Mouse (Mus musculus): Measurements from ENCODE around the gene Panx1. TPM values are rescaled to one million over a fixed set of nuclear protein-coding genes. Genes with fewer than 3 reads are reported as not detected.

The Panx1 gene
- total RNA-seq (2014; fragmentation: Nextera tagmentation) (21.4 and 32.6 TPM in 2 replicates), total RNA-seq (2017) (11.3 and 23.3 TPM in 2 replicates)

GRCm38 (mm10) chr9:15045084-15045669 lies at the start of gene Panx1:
Panx1 (minus strand) TSS chr9:15045478.
- ATAC-seq (replicated peaks; ENCODE audit: poor library complexity, severe bottlenecking) = peak; percentile 78

- no peak for ATAC-seq (replicated peaks; ENCODE audit: poor library complexity, severe bottlenecking)
Measured at GRCm38 (mm10) chr9:15068686-15069295, 23.5 kb upstream of the Panx1 start.

DNA sequence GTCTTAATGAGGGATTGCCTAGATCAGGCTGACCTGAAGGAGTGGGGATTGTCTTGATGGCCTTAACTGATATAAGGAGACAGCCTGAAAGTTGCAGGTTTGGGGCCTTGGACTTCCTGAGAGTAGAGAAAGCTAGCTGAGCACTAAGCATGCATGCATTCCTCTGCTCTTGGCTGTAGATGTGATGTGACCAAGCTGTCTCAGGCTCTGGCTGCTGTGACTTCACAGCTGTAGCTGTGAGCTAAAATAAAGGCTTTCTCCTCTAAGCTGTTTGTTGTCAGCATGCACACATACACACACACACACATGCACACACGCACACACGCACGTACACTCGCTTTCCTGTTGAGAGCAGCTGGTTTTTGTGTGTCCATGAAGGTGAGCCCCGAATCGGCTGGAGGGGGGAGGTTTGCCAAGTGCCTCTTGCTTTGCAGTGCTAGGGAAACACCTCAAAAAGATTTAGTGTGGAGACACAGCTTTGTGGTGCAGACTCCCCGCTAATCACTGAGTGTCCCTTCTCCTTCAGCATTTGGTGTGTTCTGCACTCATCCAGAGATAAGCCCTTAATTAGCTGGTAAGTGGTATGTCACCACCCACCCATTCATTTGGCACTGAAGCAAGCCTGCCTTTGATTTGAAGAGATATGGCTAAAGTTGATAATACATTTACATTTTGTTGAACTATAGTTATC lies 22.9 kb upstream of the Panx1 start:
- no peak for ATAC-seq (replicated peaks; ENCODE audit: poor library complexity, severe bottlenecking)

- no peak for ATAC-seq (replicated peaks; ENCODE audit: poor library complexity, severe bottlenecking)
Measured at GRCm38 (mm10) chr9:15064176-15064575, 18.9 kb upstream of the Panx1 start.

DNA sequence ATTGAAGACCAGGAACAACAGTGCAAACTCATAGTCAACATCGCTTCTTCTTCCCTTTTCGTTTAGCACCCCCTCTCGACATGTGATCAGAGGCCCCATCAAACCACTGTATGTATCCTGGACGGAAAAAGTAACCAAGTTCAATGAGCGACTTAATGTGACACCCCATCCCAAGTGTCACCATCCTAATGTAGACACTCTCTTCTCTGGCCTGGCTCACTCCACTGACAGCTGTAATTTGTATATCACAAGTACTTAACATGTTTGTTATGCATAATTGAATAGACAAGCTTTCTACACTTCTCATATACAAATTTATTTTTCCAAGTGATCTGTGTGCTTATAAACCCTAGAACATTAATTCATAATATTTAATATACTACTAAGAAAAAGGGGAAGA lies 15.6 kb upstream of the Panx1 start:
- no peak for ATAC-seq (replicated peaks; ENCODE audit: poor library complexity, severe bottlenecking)

DNA sequence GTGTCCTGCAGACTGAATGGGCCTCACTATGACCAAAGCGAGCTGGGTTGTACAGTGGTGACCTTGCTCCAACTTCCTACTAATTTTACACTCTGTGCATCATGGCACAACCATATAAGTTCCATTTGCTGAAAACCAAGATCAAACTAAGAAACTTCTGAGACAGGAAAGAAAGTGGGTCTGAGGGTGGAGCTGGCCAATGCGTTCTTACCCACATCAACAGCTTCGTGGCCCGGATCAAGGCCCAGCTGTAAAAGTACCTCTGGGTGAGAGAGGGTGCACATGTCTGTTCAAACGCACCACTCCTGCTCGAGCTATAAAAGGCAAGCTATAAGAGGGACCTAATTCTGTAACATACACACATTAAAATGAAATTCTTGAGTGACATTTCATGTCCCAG lies 14.7 kb upstream of the Panx1 start:
- ATAC-seq (replicated peaks; ENCODE audit: poor library complexity, severe bottlenecking) = no peak

DNA sequence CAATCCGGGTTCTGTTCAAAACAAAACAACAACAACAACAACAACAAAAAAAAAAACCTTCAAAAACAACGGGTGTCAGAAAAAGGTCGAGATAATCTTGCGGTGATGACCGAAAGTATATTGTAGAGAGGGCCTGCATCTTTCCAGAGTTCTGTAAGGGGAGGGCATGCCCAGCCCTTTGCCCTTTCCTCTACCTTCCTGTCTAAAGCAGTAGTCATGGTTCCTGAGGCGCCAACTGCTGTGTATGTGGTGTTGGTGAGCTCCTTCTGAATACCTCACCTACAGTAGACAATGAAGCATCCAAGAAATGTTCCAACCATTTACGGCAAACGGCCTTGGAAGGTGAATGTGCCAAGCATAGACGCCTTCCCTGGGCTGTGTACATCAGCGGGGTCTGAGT lies 462 bp upstream of the Panx1 start:
- ATAC-seq (replicated peaks; ENCODE audit: poor library complexity, severe bottlenecking) = no peak

DNA sequence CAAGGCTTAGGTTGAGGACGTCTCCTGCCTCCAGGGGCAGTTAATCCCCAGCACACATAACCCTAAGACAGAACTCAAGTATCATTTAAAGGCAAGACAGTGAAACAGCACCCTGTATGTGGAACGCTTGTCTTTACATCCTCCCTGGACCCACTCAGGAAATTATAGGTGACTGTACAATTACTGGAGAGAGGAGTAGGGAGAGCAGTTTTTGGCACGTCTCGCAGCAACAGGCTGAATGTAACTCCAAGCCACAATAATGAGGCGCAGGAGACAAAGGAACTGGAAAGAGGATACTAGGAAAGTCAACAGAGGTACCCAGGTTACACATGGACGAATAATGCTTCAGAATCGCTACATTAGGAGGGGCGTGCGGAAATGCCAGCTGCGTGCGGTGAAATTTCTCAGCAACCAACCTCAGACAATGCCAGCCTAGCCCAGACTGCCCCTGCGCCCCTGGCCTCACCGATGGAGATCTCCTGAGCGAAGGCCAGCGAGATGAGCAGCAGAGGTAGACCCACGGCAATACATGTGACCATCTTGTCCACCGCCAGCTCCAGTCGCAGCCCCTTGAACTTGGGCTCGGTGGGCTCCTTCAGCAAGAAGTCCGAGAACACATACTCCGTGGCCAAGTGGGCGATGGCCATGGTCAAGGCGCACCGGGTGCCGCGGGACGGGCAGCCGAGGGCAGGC lies 741 bp downstream of the Panx1 start:
- ATAC-seq (replicated peaks; ENCODE audit: poor library complexity, severe bottlenecking) = peak; percentile 17

DNA sequence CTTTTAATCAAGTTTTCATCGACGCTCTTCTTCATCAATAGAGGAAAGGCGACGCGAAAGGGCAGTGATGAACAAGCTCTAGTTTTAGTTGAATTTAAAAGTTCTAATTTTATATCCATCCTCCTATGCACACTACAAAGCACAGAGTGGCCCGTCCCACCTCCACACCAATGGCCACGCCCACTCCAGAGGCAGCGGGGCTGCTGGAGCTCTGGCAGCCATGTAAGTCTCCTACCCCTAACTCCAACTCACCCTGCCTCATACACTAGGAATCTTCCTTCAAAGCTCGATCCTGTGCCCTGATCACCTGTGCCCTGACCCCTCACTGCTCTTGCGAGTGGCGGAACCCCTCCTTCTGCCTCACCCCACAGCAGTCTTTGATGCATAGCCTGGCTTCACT lies 3.7 kb downstream of the Panx1 start:
- no peak for ATAC-seq (replicated peaks; ENCODE audit: poor library complexity, severe bottlenecking)

DNA sequence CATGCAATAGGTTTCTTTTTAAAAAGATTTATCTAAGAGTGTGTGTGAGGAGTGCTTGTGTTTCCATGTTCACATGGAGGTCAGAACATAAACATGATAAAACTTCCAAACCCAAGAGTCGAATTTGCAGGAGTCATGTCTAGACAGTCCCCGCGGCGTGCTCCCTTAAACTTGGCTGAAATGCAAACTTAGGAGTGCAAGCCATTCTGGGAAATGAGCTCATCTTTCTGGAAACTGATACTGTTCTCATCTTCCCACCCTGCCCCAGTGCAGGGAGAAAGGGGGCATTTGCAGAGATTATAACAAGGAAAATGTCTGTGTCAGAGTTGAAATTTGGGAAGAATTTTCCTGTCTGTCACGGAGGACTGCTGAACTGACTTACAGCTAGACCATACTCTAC lies 5.4 kb downstream of the Panx1 start:
- ATAC-seq (replicated peaks; ENCODE audit: poor library complexity, severe bottlenecking) = no peak

DNA sequence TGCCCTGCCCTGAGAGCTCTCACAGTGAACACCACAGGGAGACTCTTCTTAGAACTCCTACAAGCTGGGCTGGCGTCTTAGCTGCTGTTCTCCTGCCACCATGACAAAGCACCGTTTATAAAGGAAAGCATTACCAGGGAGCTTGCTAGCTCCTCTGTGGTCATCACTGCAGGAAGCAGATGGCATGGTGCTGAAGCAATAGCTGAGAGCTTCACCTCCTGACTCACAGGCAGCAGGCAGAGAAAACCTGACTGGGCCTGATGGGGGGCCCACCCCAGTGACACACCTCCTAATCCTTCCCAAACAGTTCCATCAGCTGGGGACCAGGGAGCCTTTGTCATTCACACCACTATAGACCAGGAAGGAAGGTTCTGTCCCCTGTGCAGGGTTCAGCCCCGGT lies 7.6 kb downstream of the Panx1 start:
- peak; percentile 92 for ATAC-seq (replicated peaks; ENCODE audit: poor library complexity, severe bottlenecking)

GRCm38 (mm10) chr9:15037237-15037636 lies 8.0 kb downstream of the Panx1 start:
- peak; percentile 7; the same call in 1 of the 2 replicates for ATAC-seq (replicated peaks; ENCODE audit: poor library complexity, severe bottlenecking)

DNA sequence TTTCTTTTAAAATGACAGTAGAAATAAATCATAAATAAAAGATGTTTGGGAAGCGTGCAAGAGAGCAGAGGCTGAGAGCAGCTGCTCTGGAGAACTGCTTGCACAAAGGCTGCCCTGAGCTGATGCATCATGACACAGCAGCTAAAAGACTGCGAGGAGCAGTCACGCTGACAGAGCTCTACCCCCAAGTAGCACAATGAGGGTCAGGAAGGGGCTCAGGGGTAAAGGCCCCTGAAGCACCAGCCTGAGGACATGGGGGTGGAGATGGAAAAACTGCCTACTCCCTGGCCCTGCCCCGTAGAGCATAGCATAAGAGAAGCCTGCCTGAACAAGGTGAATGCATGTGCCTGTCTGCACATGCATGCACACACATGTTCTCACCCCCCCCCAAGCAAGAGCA lies 8.5 kb downstream of the Panx1 start:
- ATAC-seq (replicated peaks; ENCODE audit: poor library complexity, severe bottlenecking) = 0 out of 2 replicates have a peak, but pooled peaks have one; percentile 4

DNA sequence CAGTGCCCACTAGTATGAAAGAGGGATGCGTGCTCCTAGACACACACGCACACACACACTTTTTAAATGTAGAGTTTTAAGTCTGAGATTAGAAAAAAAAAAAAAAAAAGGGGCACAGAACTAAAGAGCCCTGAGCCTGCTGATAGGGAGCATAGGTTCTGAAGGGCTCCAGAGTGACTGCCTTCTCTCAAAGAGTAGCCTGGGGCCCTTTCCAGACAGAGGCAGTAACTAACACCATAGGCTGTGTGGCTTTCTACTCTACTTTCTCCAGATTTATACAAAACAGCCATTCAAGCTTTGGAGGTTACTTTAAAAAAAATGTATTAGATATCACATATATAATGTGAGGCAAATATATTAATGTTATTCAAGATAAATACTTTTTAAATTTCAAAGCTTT lies 8.9 kb downstream of the Panx1 start:
- no peak for ATAC-seq (replicated peaks; ENCODE audit: poor library complexity, severe bottlenecking)

GRCm38 (mm10) chr9:15035979-15036378 lies 9.3 kb downstream of the Panx1 start:
- ATAC-seq (replicated peaks; ENCODE audit: poor library complexity, severe bottlenecking) = no peak

DNA sequence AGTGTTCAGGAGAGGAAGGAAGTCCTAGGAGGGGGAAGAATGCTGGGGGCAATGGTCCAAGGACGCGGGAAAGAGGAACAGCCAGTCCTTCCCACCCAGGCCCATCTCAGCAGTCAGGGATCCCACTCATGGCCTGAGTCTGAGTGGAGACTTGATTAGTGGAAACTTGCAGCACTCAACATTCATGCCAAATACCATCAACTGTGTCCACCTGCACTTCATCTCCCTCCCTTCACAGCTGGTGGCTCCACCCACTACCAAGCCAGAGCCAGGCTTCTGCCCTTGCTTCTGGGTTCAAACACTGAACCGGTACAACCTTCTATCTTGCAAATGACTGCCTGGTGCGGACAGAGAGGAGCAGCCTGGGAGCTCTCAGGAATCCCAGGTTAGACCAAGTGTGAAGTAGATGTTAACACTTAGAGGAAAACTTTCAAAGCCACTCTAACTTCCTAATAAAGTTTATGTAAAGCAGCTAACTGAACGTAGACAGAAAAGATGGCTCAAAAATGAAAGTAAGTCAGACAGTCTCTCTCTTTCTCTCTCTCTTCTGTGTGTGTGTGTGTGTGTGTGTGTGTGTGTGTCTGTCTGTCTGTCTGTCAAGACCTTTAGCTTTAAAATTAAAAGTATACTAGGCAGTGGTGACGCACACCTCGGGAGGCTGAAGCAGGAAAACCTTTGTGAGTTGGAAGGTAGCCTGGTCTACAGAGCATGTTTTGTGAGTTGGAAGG lies 10.6 kb downstream of the Panx1 start:
- peak; percentile 44 for ATAC-seq (replicated peaks; ENCODE audit: poor library complexity, severe bottlenecking)

DNA sequence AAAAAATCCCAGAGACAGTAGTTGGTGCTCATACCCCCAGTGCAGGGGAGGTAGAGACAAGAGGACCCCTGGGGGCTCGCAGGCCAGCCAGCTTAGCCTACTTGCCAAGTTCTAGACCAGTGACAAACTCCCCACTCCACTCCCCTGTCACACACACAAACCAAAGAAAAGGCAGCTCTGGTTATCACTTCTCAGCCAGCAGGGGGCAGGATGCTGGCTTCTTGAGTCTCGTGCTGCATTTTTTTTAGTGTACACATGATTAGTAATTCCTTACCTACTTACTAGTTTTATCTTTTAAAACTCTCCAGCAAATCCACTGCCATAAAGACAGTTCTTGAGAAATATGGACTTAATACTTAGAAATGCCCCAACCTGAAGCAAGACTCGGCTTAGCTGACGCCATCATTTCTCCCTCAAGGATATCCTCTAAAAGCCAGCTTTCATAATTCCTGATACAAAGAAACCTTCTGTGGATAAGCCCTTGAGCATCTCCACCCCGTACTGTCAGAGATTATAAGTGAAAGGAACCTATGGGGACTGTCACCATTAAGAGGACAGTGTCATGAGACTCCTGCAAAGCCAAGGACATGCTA lies 11.6 kb downstream of the Panx1 start:
- ATAC-seq (replicated peaks; ENCODE audit: poor library complexity, severe bottlenecking) = no peak; the same call in 1 of the 2 replicates

GRCm38 (mm10) chr9:15032797-15033196 lies 12.5 kb downstream of the Panx1 start:
- no peak for ATAC-seq (replicated peaks; ENCODE audit: poor library complexity, severe bottlenecking)

DNA sequence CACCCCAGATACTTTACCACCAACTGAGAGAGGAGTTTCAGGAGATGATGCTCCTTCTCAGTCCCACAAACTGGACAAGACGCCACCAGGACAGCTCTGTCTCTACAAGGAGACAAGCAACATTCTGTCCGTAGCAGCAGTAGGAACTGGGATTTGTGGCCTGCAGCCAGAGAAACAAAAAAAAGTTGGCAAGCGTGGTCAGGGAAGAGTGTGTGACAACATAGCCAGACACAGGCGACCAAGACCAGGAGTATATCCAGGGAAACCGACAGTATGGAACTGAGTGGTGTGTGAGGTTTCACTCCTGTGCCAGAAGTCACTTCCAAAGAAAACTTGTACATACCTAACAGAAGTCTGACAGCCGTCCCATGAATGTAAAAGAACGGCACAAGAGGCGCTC lies 14.5 kb downstream of the Panx1 start:
- no peak for ATAC-seq (replicated peaks; ENCODE audit: poor library complexity, severe bottlenecking)
